Mouse (Mus musculus): ENCODE data around the gene Abhd6. TPM values are rescaled to one million over a fixed set of nuclear protein-coding genes. Genes with fewer than 3 reads are reported as not detected.

Abhd6 gene
- total RNA-seq, 2 experiments from 2014 or later: 77.1 to 78.0 TPM

GRCm38 (mm10) chr14:8040911-8041678 is 38.4 kb downstream of the Abhd6 start:
- no peak overlapping the region for H3K4me3 ChIP-seq
- no peak for TF ChIP-seq CTCF (conservative IDR thresholded peaks at IDR 0.05)
- H3K27ac ChIP-seq: peak overlapping the region; percentile 51; the same call in 1 of the 2 replicates
- no peak for DNase-seq (ENCODE audit: low spot score in 2 of 2)

- H3K27ac ChIP-seq: no peak overlapping the region
- no peak overlapping the region for H3K4me3 ChIP-seq
- DNase-seq (ENCODE audit: low spot score in 2 of 2): no peak
- TF ChIP-seq CTCF (conservative IDR thresholded peaks at IDR 0.05): no peak
Observed at GRCm38 (mm10) chr14:8042120-8042519, 39.4 kb downstream of the Abhd6 start.

GRCm38 (mm10) chr14:8042577-8042976 is 39.9 kb downstream of the Abhd6 start:
- no peak overlapping the region for H3K4me3 ChIP-seq
- no peak for TF ChIP-seq CTCF (conservative IDR thresholded peaks at IDR 0.05)
- DNase-seq (ENCODE audit: low spot score in 2 of 2): no peak

GRCm38 (mm10) chr14:8044330-8044729 is 41.6 kb downstream of the Abhd6 start:
- DNase-seq (ENCODE audit: low spot score in 2 of 2): no peak
- peak; percentile 83 for TF ChIP-seq CTCF (conservative IDR thresholded peaks at IDR 0.05)
- Histone ChIP-seq H3K27ac (no peak overlapping the region), H3K4me3 (no peak overlapping the region)

More at GRCm38 (mm10) chr14:8042577-8042976, 39.9 kb downstream of the Abhd6 start:
- H3K27ac ChIP-seq: no peak overlapping the region

DNA sequence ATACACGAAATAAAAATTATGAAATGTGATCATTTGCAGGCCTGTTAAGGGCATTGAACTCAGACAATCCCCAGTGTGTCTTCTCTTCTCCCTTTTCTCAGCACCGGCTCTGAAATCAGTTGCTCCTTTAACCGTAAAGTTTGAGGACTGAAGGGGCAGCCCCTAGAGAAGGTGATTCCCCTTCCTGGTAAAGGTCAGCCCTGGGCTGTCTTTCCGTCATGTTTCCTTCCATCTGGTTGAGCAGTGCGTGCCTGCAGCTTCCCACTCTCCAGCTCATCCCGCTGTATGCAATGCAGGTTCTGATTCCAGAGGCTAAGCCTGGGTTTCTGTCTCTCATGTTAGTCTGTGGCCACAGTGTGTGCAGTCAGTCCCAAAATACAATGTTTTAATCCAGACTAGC is 42.1 kb downstream of the Abhd6 start:
- Histone ChIP-seq H3K27ac (no peak overlapping the region), H3K4me3 (no peak overlapping the region)
- TF ChIP-seq CTCF (conservative IDR thresholded peaks at IDR 0.05): no peak
- DNase-seq (ENCODE audit: low spot score in 2 of 2): no peak

GRCm38 (mm10) chr14:8045187-8045846 is 42.6 kb downstream of the Abhd6 start:
- H3K4me3 ChIP-seq: no peak overlapping the region
- no peak for TF ChIP-seq CTCF (conservative IDR thresholded peaks at IDR 0.05)
- DNase-seq (ENCODE audit: low spot score in 2 of 2): no peak
- no peak overlapping the region for H3K27ac ChIP-seq

DNA sequence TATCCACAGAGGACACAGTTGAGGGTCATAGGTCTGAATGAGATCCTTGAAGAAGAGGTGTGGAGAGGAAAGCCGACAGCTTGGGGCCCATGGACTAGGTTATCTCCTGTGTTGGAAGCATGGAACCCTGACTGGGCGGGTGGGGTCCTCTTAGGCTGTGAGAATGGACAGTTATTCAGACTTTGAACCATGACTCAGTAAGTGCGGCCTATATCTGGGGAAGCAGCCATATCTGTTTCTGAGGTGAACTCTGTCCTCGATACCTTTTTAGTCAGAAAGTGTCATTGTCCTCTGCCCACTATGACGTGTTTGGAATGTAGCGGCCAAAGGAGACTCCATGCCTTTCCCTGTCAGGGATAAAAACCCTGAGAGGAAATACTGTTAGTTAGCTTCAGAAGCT is 44.1 kb downstream of the Abhd6 start:
- no peak overlapping the region for H3K4me3 ChIP-seq
- no peak overlapping the region for H3K27ac ChIP-seq
- DNase-seq (ENCODE audit: low spot score in 2 of 2): no peak
- no peak for TF ChIP-seq CTCF (conservative IDR thresholded peaks at IDR 0.05)

DNA sequence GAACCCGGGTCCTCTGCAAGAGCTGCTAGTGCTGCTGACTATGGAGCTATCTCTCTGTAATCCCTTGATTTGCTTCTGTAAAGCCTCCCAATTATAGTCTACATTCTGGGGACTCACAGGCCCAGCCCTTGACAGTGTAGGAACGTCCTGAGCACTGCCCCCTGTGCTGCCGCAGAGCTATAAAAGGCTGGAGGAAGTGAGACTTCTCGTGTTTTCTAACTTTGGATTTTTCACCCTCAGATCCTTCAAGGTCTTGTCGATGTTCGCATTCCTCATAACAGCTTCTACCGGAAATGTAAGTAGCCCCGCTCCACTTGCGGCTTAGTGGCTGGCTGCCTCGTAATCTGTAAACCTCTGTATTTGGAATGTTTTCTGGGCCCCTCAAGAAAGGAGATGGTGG is 46.6 kb downstream of the Abhd6 start:
- no peak for TF ChIP-seq CTCF (conservative IDR thresholded peaks at IDR 0.05)
- H3K4me3 ChIP-seq: no peak overlapping the region
- H3K27ac ChIP-seq: peak overlapping the region; percentile 18; the same call in 1 of the 2 replicates
- no peak for DNase-seq (ENCODE audit: low spot score in 2 of 2)

GRCm38 (mm10) chr14:8051869-8052268 is 49.2 kb downstream of the Abhd6 start:
- H3K4me3 ChIP-seq: no peak overlapping the region
- H3K27ac ChIP-seq: no peak overlapping the region
- TF ChIP-seq CTCF (conservative IDR thresholded peaks at IDR 0.05): no peak
- DNase-seq (ENCODE audit: low spot score in 2 of 2): no peak

- no peak for DNase-seq (ENCODE audit: low spot score in 2 of 2)
- Histone ChIP-seq H3K27ac (no peak overlapping the region), H3K4me3 (no peak overlapping the region)
- TF ChIP-seq CTCF (conservative IDR thresholded peaks at IDR 0.05): no peak
Observed at GRCm38 (mm10) chr14:8052661-8053060, 50.0 kb downstream of the Abhd6 start.

GRCm38 (mm10) chr14:8054310-8055102 is 51.8 kb downstream of the Abhd6 start:
- peak overlapping the region; percentile 43; the same call in 1 of the 2 replicates for H3K27ac ChIP-seq
- no peak for DNase-seq (ENCODE audit: low spot score in 2 of 2)
- TF ChIP-seq CTCF (conservative IDR thresholded peaks at IDR 0.05): no peak

GRCm38 (mm10) chr14:8056076-8056475 is 53.4 kb downstream of the Abhd6 start:
- Histone ChIP-seq H3K4me3 (no peak overlapping the region), H3K27ac (no peak overlapping the region)
- no peak for DNase-seq (ENCODE audit: low spot score in 2 of 2)
- TF ChIP-seq CTCF (conservative IDR thresholded peaks at IDR 0.05): no peak

More at GRCm38 (mm10) chr14:8054310-8055102, 51.8 kb downstream of the Abhd6 start:
- H3K4me3 ChIP-seq: no peak overlapping the region

GRCm38 (mm10) chr14:8059938-8060337 is 57.2 kb downstream of the Abhd6 start:
- TF ChIP-seq CTCF (conservative IDR thresholded peaks at IDR 0.05): no peak
- no peak overlapping the region for H3K4me3 ChIP-seq
- no peak for DNase-seq (ENCODE audit: low spot score in 2 of 2)
- H3K27ac ChIP-seq: no peak overlapping the region
